ENCODE assay signal across 16 mouse cellular contexts in the genomic region with DNA sequence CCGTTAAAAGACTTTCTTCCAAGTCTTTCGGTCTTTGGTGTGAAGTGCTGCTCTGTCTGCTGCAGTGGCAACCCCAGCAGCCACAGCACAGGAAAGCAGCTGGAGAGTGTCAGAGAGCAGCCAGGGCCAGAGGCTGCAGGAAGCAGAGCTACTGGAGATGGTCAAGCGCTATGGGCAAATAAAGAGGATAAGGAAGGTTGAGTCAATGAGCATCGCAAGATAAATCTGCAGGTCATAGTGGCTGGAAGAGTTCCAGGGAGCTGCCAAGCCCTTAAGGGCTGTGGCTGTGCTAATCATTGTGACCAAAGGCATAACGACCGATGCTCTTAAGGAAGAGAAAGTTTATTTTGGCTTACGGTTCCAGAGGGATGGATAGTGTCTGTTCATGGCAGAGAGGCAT.
A peak's percentile ranks its signal among the peaks of the same experiment; 100 is the strongest.
DNase-seq lines count a peak whose midpoint lies in the region; ATAC-seq lines count a peak whose summit lies in the region.
"Had no signal": no experiment of that assay in that cellular context is flagged by ENCODE, and none has a peak within 500 bp of the region (broad histone marks: within the 10 kb centered on the region; RNA-seq: fewer than 3 reads in every experiment).

No protein-coding gene starts in this region.

- intact Hi-C loops in heart, postnatal 36 days (cut with DNase I): no loop called here
- intact Hi-C loops in gastrocnemius, postnatal 36 days (cut with DNase I): no loop called here

- peaks cover 23% of the 10 kb centered on the region for H3K4me1 ChIP-seq in heart, embryonic 11.5 days (ENCODE audit: control insufficient read depth, insufficient read depth, low read length)
- H3K4me1 ChIP-seq in megakaryocyte, embryonic 14.5 days: peaks cover 62% of the 10 kb centered on the region
- H3K4me1 ChIP-seq in kidney, embryonic 14.5 days (ENCODE audit: control insufficient read depth, insufficient read depth, low read length): peaks cover 13% of the 10 kb centered on the region
- H3K4me1 ChIP-seq: liver, embryonic 13.5 days had no signal

- H3K4me2 ChIP-seq in heart, embryonic 11.5 days: no peak overlapping the region; the same call in 1 of the 2 replicates
- no peak overlapping the region for H3K4me2 ChIP-seq in kidney, embryonic 14.5 days (replicated peaks; ENCODE audit: low read depth, low read length)
- H3K4me2 ChIP-seq: liver, embryonic 13.5 days; neural tube, embryonic 15.5 days had no signal

- no peaks in the 10 kb centered on the region for H3K9me3 ChIP-seq in heart, embryonic 11.5 days (replicated peaks; ENCODE audit: control insufficient read depth, low read length)
- no peaks in the 10 kb centered on the region for H3K9me3 ChIP-seq in megakaryocyte, embryonic 14.5 days
- no peaks in the 10 kb centered on the region for H3K9me3 ChIP-seq in kidney, embryonic 14.5 days (ENCODE audit: control insufficient read depth, low read length)
- H3K9me3 ChIP-seq: forebrain, embryonic 10.5 days; liver, embryonic 13.5 days; neural tube, embryonic 15.5 days had no signal

- ATAC-seq in heart, embryonic 11.5 days (replicated peaks; ENCODE audit: insufficient number of reproducible peaks, low FRiP score, low TSS enrichment): peak; percentile 74
- no peak for ATAC-seq in megakaryocyte, adult 5-6 weeks (ENCODE audit: poor library complexity, severe bottlenecking)
- peak; percentile 59 for ATAC-seq in kidney, embryonic 14.5 days (ENCODE audit: low FRiP score, low TSS enrichment)
- ATAC-seq: hindbrain, postnatal 0 days had no signal

- H3K36me3 ChIP-seq in heart, embryonic 11.5 days (ENCODE audit: control insufficient read depth, insufficient read depth, low read length): no peaks in the 10 kb centered on the region
- no peaks in the 10 kb centered on the region for H3K36me3 ChIP-seq in megakaryocyte, embryonic 14.5 days (replicated peaks; ENCODE audit: low read length)
- no peaks in the 10 kb centered on the region for H3K36me3 ChIP-seq in kidney, embryonic 14.5 days (ENCODE audit: control insufficient read depth, insufficient read depth, low read length)
- H3K36me3 ChIP-seq: forebrain, embryonic 10.5 days; liver, embryonic 13.5 days; neural tube, embryonic 15.5 days had no signal

- H3K9ac ChIP-seq in heart, embryonic 11.5 days (ENCODE audit: low read depth, low read length): no peak overlapping the region
- H3K9ac ChIP-seq in kidney, embryonic 14.5 days (ENCODE audit: low read depth, low read length): no peak overlapping the region
- H3K9ac ChIP-seq: liver, embryonic 13.5 days; neural tube, embryonic 15.5 days had no signal

- 34% methylated on average over 7 of the region's 7 CpGs for WGBS in heart, embryonic 11.5 days (ENCODE audit: insufficient replicate concordance)
- WGBS in kidney, embryonic 14.5 days: 28% methylated on average over 7 of the region's 7 CpGs

- H3K4me3 ChIP-seq in heart, embryonic 11.5 days (ENCODE audit: low read depth, low read length): no peak overlapping the region
- peak overlapping the region; percentile 21 for H3K4me3 ChIP-seq in megakaryocyte, embryonic 14.5 days (replicated peaks)
- H3K4me3 ChIP-seq in kidney, embryonic 14.5 days (ENCODE audit: low read length): no peak overlapping the region
- H3K4me3 ChIP-seq: forebrain, embryonic 10.5 days; liver, embryonic 13.5 days; neural tube, embryonic 15.5 days had no signal

- H3K27ac ChIP-seq in heart, embryonic 11.5 days (ENCODE audit: low read depth, low read length): peak overlapping the region; percentile 62
- H3K27ac ChIP-seq in kidney, embryonic 14.5 days (ENCODE audit: low read depth, low read length): 0 out of 2 replicates have a peak overlapping the region, but pooled peaks have one; percentile 37
- H3K27ac ChIP-seq: hindbrain, postnatal 0 days; liver, embryonic 13.5 days; neural tube, embryonic 15.5 days had no signal

- DNase-seq in heart, postnatal 36 days: no peak
- peak; percentile 16 for DNase-seq in lung, postnatal 14 days
- DNase-seq in gastrocnemius, postnatal 36 days: no peak
- DNase-seq in embryo, embryonic 10.5 days (ENCODE audit: low spot score): no peak
- DNase-seq: B cell, adult 2 months; cerebellum, postnatal 36 days; left cerebral cortex, postnatal 4 days; liver, embryonic 13.5 days; retina, postnatal 1 day had no signal

- H3K27me3 ChIP-seq in heart, embryonic 11.5 days (ENCODE audit: control insufficient read depth, insufficient read depth, low read length): no peaks in the 10 kb centered on the region
- H3K27me3 ChIP-seq in megakaryocyte, embryonic 14.5 days (replicated peaks): peaks cover 18% of the 10 kb centered on the region
- H3K27me3 ChIP-seq in kidney, embryonic 14.5 days (ENCODE audit: control insufficient read depth, insufficient read depth, low read length): no peaks in the 10 kb centered on the region
- H3K27me3 ChIP-seq: liver, embryonic 13.5 days; neural tube, embryonic 15.5 days had no signal
